Mouse (Mus musculus) naive thymus-derived CD4-positive, alpha-beta T cell, adult 5 months (primary cell): ENCODE measurements around the gene Teddm3. TPM values are rescaled to one million over a fixed set of nuclear protein-coding genes. Genes with fewer than 3 reads are reported as not detected.

Experiments used
- polyA plus RNA-seq: library from polyadenylated mRNA; unstranded; fragments of 100-300 nt; shearing (Covaris generic); gene quantifications from one replicate; pipeline ENCODE4 v1.2.1, GENCODE M21; 2017

The Teddm3 gene
- polyA plus RNA-seq: not detected

GRCm38 (mm10) chr16:21153900-21154299 is at the start of gene Teddm3:
Teddm3 (minus strand) TSS chr16:21154000.

Other genes with a start within 250 kb of the Teddm3 start
- gene Ephb3, start 50.8 kb upstream of the Teddm3 start, polyA plus RNA-seq: not detected